Mouse (Mus musculus) stomach, postnatal 0 days (tissue): ENCODE data around the gene Mesp2.

ENCODE experiments used
- CTCF ChIP-seq: IDR thresholded peaks from 2 replicates; pipeline ENCODE4 v1.5.1; 2016; ENCODE audit warnings: antibody characterized with exemption, low read depth, mild to moderate bottlenecking, moderate library complexity
- EP300 ChIP-seq: optimal IDR thresholded peaks from 2 replicates; pipeline ENCODE3; 2016; ENCODE audit warnings: antibody characterized with exemption

DNA sequence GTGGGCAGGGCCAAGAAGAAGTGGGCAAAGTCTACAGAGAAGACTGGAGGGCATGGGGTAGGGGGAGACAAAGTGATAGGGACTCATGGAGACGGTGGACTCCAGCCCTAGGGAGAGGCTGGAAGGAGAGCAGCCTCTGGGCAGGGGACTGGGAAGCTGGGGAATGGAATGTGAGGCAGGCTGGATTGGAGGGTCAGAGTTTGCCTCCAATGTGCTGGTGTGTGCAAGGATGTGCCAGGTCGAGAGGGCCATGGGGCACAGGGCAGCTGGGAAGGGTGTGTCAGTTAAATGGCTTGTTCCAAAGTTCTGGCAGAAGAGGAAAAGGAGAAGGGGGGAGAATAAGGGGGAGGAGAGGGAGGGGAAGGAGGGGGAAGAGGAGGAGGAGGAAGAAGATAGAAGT lies 26.7 kb downstream of the Mesp2 start:
- TF ChIP-seq CTCF, result no peak
- TF ChIP-seq EP300, result no peak
